Mouse (Mus musculus): Measurements from ENCODE around the gene Tsacc.

Gene Tsacc

GRCm38 (mm10) chr3:88239446-88239845 lies 57.4 kb downstream of the Tsacc start:
- DNase-seq (ENCODE audit: low read depth, low spot score), result no peak

- DNase-seq (ENCODE audit: low read depth, low spot score), result no peak
Observed at GRCm38 (mm10) chr3:88238866-88239391, 57.9 kb downstream of the Tsacc start.

- DNase-seq (ENCODE audit: low read depth, low spot score), result peak; percentile 61
Observed at GRCm38 (mm10) chr3:88237556-88238194, 59.1 kb downstream of the Tsacc start.

- no peak for DNase-seq (ENCODE audit: low read depth, low spot score)
Observed at GRCm38 (mm10) chr3:88237161-88237555, 59.6 kb downstream of the Tsacc start.

- no peak for DNase-seq (ENCODE audit: low read depth, low spot score)
Observed at GRCm38 (mm10) chr3:88235616-88236015, 61.2 kb downstream of the Tsacc start.

GRCm38 (mm10) chr3:88235216-88235615 lies 61.6 kb downstream of the Tsacc start:
- no peak for DNase-seq (ENCODE audit: low read depth, low spot score)

- DNase-seq (ENCODE audit: low read depth, low spot score), result no peak
Observed at GRCm38 (mm10) chr3:88234041-88234440, 62.8 kb downstream of the Tsacc start.

GRCm38 (mm10) chr3:88232851-88233649 lies 63.7 kb downstream of the Tsacc start:
- no peak for DNase-seq (ENCODE audit: low read depth, low spot score)
